18 mouse cellular contexts compared by ENCODE assay signal in the genomic region with DNA sequence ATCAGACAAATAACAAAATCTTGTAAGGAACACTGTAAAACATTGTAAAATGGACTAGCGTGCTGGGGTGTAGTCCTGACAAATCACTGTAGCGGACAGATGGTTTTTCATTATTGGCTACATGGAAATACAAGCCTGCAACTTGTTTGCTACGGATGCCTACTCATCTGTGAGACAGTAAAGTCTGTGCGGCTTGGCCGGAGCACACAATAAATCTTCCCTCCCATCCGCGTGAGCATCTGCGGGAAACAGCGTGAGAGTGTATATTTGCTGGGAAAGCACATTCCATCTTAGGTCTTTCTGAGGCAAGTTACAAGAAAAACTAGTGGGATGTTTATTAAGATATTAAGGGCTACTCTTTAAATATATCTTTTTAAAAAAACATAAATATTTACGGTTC. TPM values are rescaled to one million over a fixed set of nuclear protein-coding genes. Genes with fewer than 3 reads are reported as not detected.
DNase-seq lines count a peak whose midpoint lies in the region; ATAC-seq and TF ChIP-seq lines count a peak whose summit lies in the region.
"Had no signal": no experiment of that assay in that cellular context is flagged by ENCODE, and none has a peak within 500 bp of the region (broad histone marks: within the 10 kb centered on the region; RNA-seq: fewer than 3 reads in every experiment).

No protein-coding gene starts in this region.

- no peaks in the 10 kb centered on the region for H3K36me3 ChIP-seq in embryonic facial prominence, embryonic 14.5 days (ENCODE audit: control insufficient read depth, insufficient read depth, low read length)
- H3K36me3 ChIP-seq in embryonic facial prominence, embryonic 10.5 days (replicated peaks), result no peaks in the 10 kb centered on the region
- H3K36me3 ChIP-seq in kidney, postnatal 0 days (ENCODE audit: insufficient read depth, low read length), result no peaks in the 10 kb centered on the region
- H3K36me3 ChIP-seq: G1E; liver, embryonic 12.5 days had no signal

- no peaks in the 10 kb centered on the region for H3K4me1 ChIP-seq in embryonic facial prominence, embryonic 14.5 days (ENCODE audit: control insufficient read depth, insufficient read depth, low read length)
- no peaks in the 10 kb centered on the region for H3K4me1 ChIP-seq in embryonic facial prominence, embryonic 10.5 days
- no peaks in the 10 kb centered on the region for H3K4me1 ChIP-seq in kidney, postnatal 0 days (replicated peaks; ENCODE audit: insufficient read depth, low read length)
- H3K4me1 ChIP-seq: liver, embryonic 12.5 days had no signal

- H3K9ac ChIP-seq in embryonic facial prominence, embryonic 14.5 days (ENCODE audit: low read depth, low read length), result no peak overlapping the region
- no peak overlapping the region for H3K9ac ChIP-seq in kidney, postnatal 0 days (ENCODE audit: low read depth, low read length)
- H3K9ac ChIP-seq: liver, embryonic 12.5 days had no signal

- no peak overlapping the region for H3K27ac ChIP-seq in embryonic facial prominence, embryonic 14.5 days (replicated peaks; ENCODE audit: low read depth, low read length)
- no peak overlapping the region for H3K27ac ChIP-seq in embryonic facial prominence, embryonic 10.5 days (replicated peaks)
- no peak overlapping the region for H3K27ac ChIP-seq in kidney, postnatal 0 days
- H3K27ac ChIP-seq: heart, adult 2 months; liver, embryonic 12.5 days had no signal

- ATAC-seq in embryonic facial prominence, embryonic 14.5 days (ENCODE audit: low read depth), result no peak
- no peak for ATAC-seq in kidney, postnatal 0 days (replicated peaks; ENCODE audit: low FRiP score, low read depth)
- ATAC-seq: liver, embryonic 12.5 days had no signal

- peak; percentile 46 for DNase-seq in embryonic facial prominence, embryonic 14.5 days (ENCODE audit: low spot score)
- DNase-seq in embryonic facial prominence, embryonic 10.5 days (ENCODE audit: low spot score), result no peak
- DNase-seq in kidney, postnatal 0 days (ENCODE audit: low spot score), result peak; percentile 28
- DNase-seq in kidney, postnatal 25 days, result no peak
- peak; percentile 55 for DNase-seq in brain, embryonic 14.5 days (ENCODE audit: low read depth)
- DNase-seq in layer of hippocampus, postnatal 14 days (ENCODE audit: low spot score in 2 of 2), result peak; percentile 4 to 39
- no peak for DNase-seq in yolk sac, embryonic 10.5 days (ENCODE audit: low spot score)
- DNase-seq in thymus, postnatal 4 days, result no peak
- DNase-seq: adrenal gland, postnatal 25 days; cerebellum, adult 18-20 months; heart, adult 2 months; heart, postnatal 36 days; kidney, adult 18-20 months; lung, postnatal 36 days had no signal

- 79% methylated on average over 10 of the region's 10 CpGs for WGBS in embryonic facial prominence, embryonic 14.5 days
- 93% methylated on average over 10 of the region's 10 CpGs for WGBS in embryonic facial prominence, embryonic 10.5 days
- WGBS in kidney, postnatal 0 days, result 29% methylated on average over 10 of the region's 10 CpGs

- no peak for TF ChIP-seq CTCF in kidney, postnatal 0 days (IDR thresholded peaks at IDR 0.05; ENCODE audit: low read depth)
- no peak for TF ChIP-seq CTCF in brain, embryonic 14.5 days (IDR thresholded peaks at IDR 0.05; ENCODE audit: borderline replicate concordance, extremely low read depth, insufficient read depth, insufficient read length)

- H3K9me3 ChIP-seq in embryonic facial prominence, embryonic 14.5 days (ENCODE audit: control insufficient read depth, low read length), result no peaks in the 10 kb centered on the region
- H3K9me3 ChIP-seq in embryonic facial prominence, embryonic 10.5 days, result no peaks in the 10 kb centered on the region
- H3K9me3 ChIP-seq in kidney, postnatal 0 days (replicated peaks; ENCODE audit: low read length), result no peaks in the 10 kb centered on the region
- H3K9me3 ChIP-seq: G1E; liver, embryonic 12.5 days had no signal

- no peak overlapping the region for H3K4me3 ChIP-seq in embryonic facial prominence, embryonic 14.5 days (ENCODE audit: low read depth, low read length)
- no peak overlapping the region for H3K4me3 ChIP-seq in embryonic facial prominence, embryonic 10.5 days
- H3K4me3 ChIP-seq in kidney, postnatal 0 days (replicated peaks; ENCODE audit: low read depth, low read length), result no peak overlapping the region
- H3K4me3 ChIP-seq: heart, adult 2 months; liver, embryonic 12.5 days had no signal

- TF ChIP-seq POLR2A in brain, embryonic 14.5 days (IDR thresholded peaks at IDR 0.05; ENCODE audit: borderline replicate concordance, extremely low read depth, insufficient read depth, insufficient read length, poor library complexity, severe bottlenecking), result no peak

- no peak overlapping the region for H3K4me2 ChIP-seq in embryonic facial prominence, embryonic 14.5 days (ENCODE audit: low read depth, low read length)
- no peak overlapping the region for H3K4me2 ChIP-seq in kidney, postnatal 0 days (ENCODE audit: low read length)
- H3K4me2 ChIP-seq: liver, embryonic 12.5 days had no signal

- no peaks in the 10 kb centered on the region for H3K27me3 ChIP-seq in embryonic facial prominence, embryonic 14.5 days (replicated peaks; ENCODE audit: control insufficient read depth, insufficient read depth, low read length)
- no peaks in the 10 kb centered on the region for H3K27me3 ChIP-seq in embryonic facial prominence, embryonic 10.5 days (replicated peaks; ENCODE audit: low read depth, poor library complexity, severe bottlenecking)
- no peaks in the 10 kb centered on the region for H3K27me3 ChIP-seq in kidney, postnatal 0 days (ENCODE audit: insufficient read depth, low read length)
- H3K27me3 ChIP-seq: liver, embryonic 12.5 days had no signal

RNA-seq across cellular contexts. Expression of a gene that starts 32.0 kb away (rescaled TPM):
- polyA plus RNA-seq in embryonic facial prominence, embryonic 14.5 days (2014; fragmentation: Nextera tagmentation; extraction: Ambion mirVana), result not detected in 2 replicates
- not detected in 2 replicates for polyA plus RNA-seq in embryonic facial prominence, embryonic 10.5 days (2016; fragmentation: Nextera tagmentation; extraction: Ambion mirVana)
- not detected in 2 replicates for polyA plus RNA-seq in kidney, postnatal 0 days (2015; fragmentation: Nextera tagmentation; extraction: Ambion mirVana)
- not detected in 2 replicates for polyA plus RNA-seq in brain, embryonic 14.5 days (2012; rRNA removed)
- total RNA-seq in layer of hippocampus, postnatal 14 days (2021), result not detected
- total RNA-seq: adrenal gland, postnatal 25 days; G1E; heart, adult 2 months; heart, postnatal 36 days; left cerebral cortex, postnatal 10 days had no signal
- polyA plus RNA-seq: C2C12; G1E; heart, adult 2 months; liver, embryonic 12.5 days had no signal

Comparison
In these comparisons a context has a peak if more than half of its experiments do, and no peak if none do; other contexts are left out.
1. DNase-seq: peak in embryonic facial prominence, embryonic 14.5 days (single experiment), kidney, postnatal 0 days (single experiment), brain, embryonic 14.5 days (single experiment) and layer of hippocampus, postnatal 14 days (2 of 2); none in embryonic facial prominence, embryonic 10.5 days (single experiment), kidney, postnatal 25 days (0 of 2), yolk sac, embryonic 10.5 days (single experiment) and thymus, postnatal 4 days (single experiment).